Mouse (Mus musculus) thymus, adult 2 months (tissue): ENCODE measurements around the gene P2ry13.

Experiments
- CTCF ChIP-seq: fragments of 200-500 bp; IDR thresholded peaks from 2 replicates; pipeline ENCODE4 v1.5.1; 2012; ENCODE audit warnings: mild to moderate bottlenecking, control low read depth, low read length, moderate library complexity, borderline replicate concordance; ENCODE audit not compliant: control insufficient read depth, poor library complexity, insufficient read depth; ENCODE audit errors: extremely low read depth
- POLR2A ChIP-seq: fragments of 200-500 bp; IDR thresholded peaks from 2 replicates; pipeline ENCODE4 v1.6.1; 2012; ENCODE audit warnings: mild to moderate bottlenecking, low read length, control low read depth, moderate library complexity; ENCODE audit not compliant: control insufficient read depth, poor library complexity, insufficient read depth; ENCODE audit errors: extremely low read depth

GRCm38 (mm10) chr3:59168476-59168875 lies 42.2 kb downstream of the P2ry13 start:
- no peak for TF ChIP-seq CTCF
- TF ChIP-seq POLR2A: no peak
